Mouse (Mus musculus) heart, adult 2 months (tissue): Measurements from ENCODE around the gene Lrrc2.

Experiments used
- CTCF ChIP-seq: fragments of 200-600 bp; IDR thresholded peaks from 2 replicates; pipeline ENCODE4 v1.8.1; 2022; ENCODE audit warnings: antibody characterized with exemption, mild to moderate bottlenecking, moderate library complexity
- POLR2A ChIP-seq: fragments of 200-500 bp; IDR thresholded peaks from 2 replicates; pipeline ENCODE4 v1.6.1; 2011; ENCODE audit warnings: mild to moderate bottlenecking, low read depth, low read length, control low read depth; ENCODE audit not compliant: insufficient read depth

DNA sequence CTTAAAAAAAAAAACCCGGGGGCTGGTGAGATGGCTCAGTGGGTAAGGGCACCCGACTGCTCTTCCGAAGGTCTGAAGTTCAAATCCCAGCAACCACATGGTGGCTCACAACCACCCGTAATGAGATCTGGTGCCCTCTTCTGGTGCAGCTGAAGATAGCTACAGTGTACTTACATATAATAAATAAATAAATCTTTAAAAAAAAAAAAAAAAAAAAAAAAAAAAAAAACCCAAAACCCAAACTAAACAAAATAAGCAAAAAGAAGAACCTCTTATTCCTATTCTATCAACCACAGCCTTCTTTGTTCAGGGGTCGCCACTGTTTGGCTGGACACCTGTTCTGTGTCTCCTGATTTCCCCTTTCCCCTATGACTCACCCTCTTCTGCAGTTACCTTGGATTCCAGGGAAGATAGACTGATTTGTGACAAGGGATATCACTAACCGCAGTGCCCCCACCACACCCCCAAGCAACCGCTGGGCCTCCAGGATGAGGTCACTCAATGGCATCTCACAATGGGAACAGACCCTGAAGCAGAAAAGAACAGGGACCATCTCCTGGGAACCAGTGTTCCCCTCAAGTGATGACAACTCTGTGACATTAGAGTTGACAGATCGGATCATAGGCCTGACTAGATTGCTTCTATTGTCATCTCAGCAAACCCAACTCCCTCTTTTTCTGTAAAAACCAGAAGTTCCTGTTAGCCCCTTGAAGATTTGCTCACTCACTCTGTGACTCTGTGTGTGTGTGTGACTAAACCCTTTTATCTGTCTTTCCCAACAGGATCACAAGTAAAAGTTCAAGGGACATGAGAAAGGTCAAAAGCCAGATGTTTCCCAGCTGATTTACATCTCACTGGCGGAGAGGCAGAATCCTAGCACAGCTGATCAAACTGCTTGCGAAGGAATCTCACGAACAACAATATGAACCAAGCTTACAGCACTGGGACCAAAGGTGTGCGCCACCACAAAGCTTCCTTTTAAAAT, 13.5 kb upstream of the Lrrc2 start:
- TF ChIP-seq CTCF (peak; percentile 37), POLR2A (no peak)
